Mouse (Mus musculus) lung, embryonic 16.5 days (tissue): ENCODE measurements around the gene 4930556J24Rik. TPM values are rescaled to one million over a fixed set of nuclear protein-coding genes. Genes with fewer than 3 reads are reported as not detected.
"Not testable (repeated sequence)": the region's sequence is repeated elsewhere in the genome, so short reads cannot be mapped to it uniquely, and the experiment has no call there.

ENCODE experiments used
- ATAC-seq: fragments of 200-750 bp; cut with Nextera tagmentation; 2 replicates; pipeline ENCODE4 v1.8.0; 2017; ENCODE audit warnings: low read depth, mild to moderate bottlenecking, moderate library complexity
- H3K27ac ChIP-seq: fragments of 300-500 bp; sonication (generic); 2 replicates; pipeline ENCODE4 v1.5.1; 2014; ENCODE audit warnings: mild to moderate bottlenecking, control low read depth, low read length
- H3K27me3 ChIP-seq: fragments of 300-500 bp; sonication (generic); 2 replicates; pipeline ENCODE4 v1.6.1; 2014; ENCODE audit warnings: low read depth, low read length, mixed read lengths; ENCODE audit not compliant: control insufficient read depth, insufficient read depth
- H3K36me3 ChIP-seq: fragments of 300-500 bp; sonication (generic); 2 replicates; pipeline ENCODE4 v1.6.1; 2014; ENCODE audit warnings: low read length; ENCODE audit not compliant: control insufficient read depth, insufficient read depth
- H3K4me1 ChIP-seq: fragments of 300-500 bp; sonication (generic); replicated peaks from 2 replicates; pipeline ENCODE4 v1.6.1; 2014; ENCODE audit warnings: low read length, mixed read lengths; ENCODE audit not compliant: control insufficient read depth, insufficient read depth
- H3K4me2 ChIP-seq: fragments of 300-500 bp; sonication (generic); 2 replicates; pipeline ENCODE4 v1.6.1; 2014; ENCODE audit warnings: low read depth, low read length, control low read depth
- H3K4me3 ChIP-seq: fragments of 300-500 bp; sonication (generic); 2 replicates; pipeline ENCODE4 v1.5.1; 2014; ENCODE audit warnings: mild to moderate bottlenecking, low read length, control low read depth
- H3K9ac ChIP-seq: fragments of 300-500 bp; sonication (generic); 2 replicates; pipeline ENCODE4 v1.6.1; 2014; ENCODE audit warnings: low read length, control low read depth
- H3K9me3 ChIP-seq: fragments of 300-500 bp; sonication (generic); 2 replicates; pipeline ENCODE4 v1.6.1; 2016; ENCODE audit warnings: low read length; ENCODE audit not compliant: control insufficient read depth
- WGBS: fragments of 180-500 bp; shearing (Covaris S2); extraction: QIAGEN DNeasy Blood & Tissue Kit; methylation state at CpG from one replicate; pipeline ENCODE4 v1.1.7; 2014; 5-methylcytosine and 5-hydroxymethylcytosine counted together
- polyA plus RNA-seq: library from polyadenylated mRNA; unstranded; fragments of >200 nt; fragmentation: Nextera tagmentation; extraction: Ambion mirVana; gene quantifications from 2 replicates; pipeline ENCODE4 v1.2.1, GENCODE M21; 2015

4930556J24Rik gene
- polyA plus RNA-seq, 1 experiment from 2014 or later, result 0.38 TPM

DNA sequence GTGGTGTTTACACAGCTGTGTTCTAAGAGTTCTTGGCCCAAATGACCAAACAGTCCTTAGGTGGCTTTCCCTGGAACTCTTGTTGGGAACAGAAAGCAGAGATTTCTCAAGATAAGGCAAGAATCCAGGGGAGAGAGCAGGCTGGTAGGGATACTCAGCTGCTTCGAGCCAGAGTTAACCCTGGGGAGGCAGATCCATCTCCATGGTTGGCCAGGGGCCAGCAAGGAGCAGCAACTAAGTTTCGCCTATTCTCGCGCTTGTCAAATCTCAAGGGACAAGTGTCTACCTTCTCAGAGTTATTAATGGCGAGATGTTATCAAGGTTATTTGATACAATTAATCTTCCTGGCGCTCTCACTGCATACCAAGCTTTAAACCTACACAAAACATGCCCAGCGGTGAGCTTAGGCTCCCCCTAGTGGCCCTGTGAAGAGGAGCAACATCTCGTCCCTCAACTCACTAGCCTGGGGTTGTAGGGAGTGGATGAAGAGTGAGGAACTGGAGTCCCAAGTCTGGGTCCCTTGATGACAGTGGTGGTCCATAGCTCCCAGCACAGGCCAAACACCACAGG lies 55.2 kb downstream of the 4930556J24Rik start:
- Histone ChIP-seq H3K9ac (no peak overlapping the region), H3K4me3 (no peak overlapping the region), H3K27ac (no peak overlapping the region), H3K9me3 (no peaks in the 10 kb centered on the region), H3K27me3 (no peaks in the 10 kb centered on the region), H3K4me2 (no peak overlapping the region), H3K4me1 (no peaks in the 10 kb centered on the region), H3K36me3 (peaks cover 7% of the 10 kb centered on the region; the same call in 1 of the 2 replicates)
- ATAC-seq, result 0 out of 2 replicates have a peak, but pooled peaks have one; percentile 23
- 30% methylated on average over 8 of the region's 8 CpGs for WGBS

DNA sequence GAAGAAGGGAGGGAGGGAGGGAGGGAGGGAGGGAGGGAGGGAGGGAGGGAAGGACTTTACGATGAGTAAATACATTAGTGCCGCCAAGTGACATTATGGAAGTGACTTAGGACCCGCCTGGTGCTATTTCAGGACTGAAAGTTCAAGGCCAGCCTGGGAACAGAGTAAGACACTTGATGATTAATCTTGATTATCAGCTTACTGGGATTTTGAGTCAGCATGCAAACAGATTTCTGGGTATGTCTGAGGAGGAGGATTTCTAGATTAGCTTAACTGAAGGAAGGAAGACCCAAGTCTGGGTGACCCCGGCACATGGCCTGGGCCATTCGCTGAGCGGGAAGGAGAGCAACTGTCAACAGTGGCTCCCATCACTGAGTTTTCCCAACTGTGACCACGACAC lies 56.1 kb downstream of the 4930556J24Rik start:
- no peak overlapping the region for H3K4me2 ChIP-seq
- no peaks in the 10 kb centered on the region for H3K4me1 ChIP-seq
- no peak overlapping the region for H3K27ac ChIP-seq
- no peaks in the 10 kb centered on the region for H3K9me3 ChIP-seq
- peaks cover 7% of the 10 kb centered on the region; the same call in 1 of the 2 replicates for H3K36me3 ChIP-seq
- 80% methylated on average over 7 of the region's 7 CpGs for WGBS
- no peak overlapping the region for H3K9ac ChIP-seq
- no peak for ATAC-seq
- no peaks in the 10 kb centered on the region for H3K27me3 ChIP-seq
- no peak overlapping the region for H3K4me3 ChIP-seq

DNA sequence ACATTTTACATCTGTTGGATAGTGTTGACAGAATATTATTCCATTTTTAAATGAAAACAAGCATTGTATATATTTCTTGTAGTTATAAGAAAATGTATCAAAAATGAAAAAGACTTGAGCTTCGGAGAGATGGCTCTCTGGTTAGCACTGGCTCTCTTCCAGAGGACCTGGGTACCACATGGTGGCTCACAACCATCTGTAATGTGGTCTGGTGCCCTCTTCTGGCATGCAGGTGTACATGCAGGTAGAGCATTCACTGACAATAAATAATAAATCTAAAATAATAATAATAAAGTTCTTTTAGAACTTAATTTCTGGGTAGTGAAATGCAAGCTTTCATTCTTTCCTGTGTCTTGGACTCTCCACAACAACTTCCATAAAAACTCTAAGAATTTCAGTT lies 57.8 kb downstream of the 4930556J24Rik start:
- no peaks in the 10 kb centered on the region for H3K9me3 ChIP-seq
- H3K36me3 ChIP-seq, result peaks cover 4% of the 10 kb centered on the region; the same call in 1 of the 2 replicates
- no peak overlapping the region for H3K4me3 ChIP-seq
- no peak overlapping the region for H3K4me2 ChIP-seq
- peaks cover 5% of the 10 kb centered on the region for H3K4me1 ChIP-seq
- WGBS, result 43% methylated on average over 1 of the region's 1 CpGs
- no peak overlapping the region for H3K27ac ChIP-seq
- H3K27me3 ChIP-seq, result no peaks in the 10 kb centered on the region
- no peak for ATAC-seq
- no peak overlapping the region for H3K9ac ChIP-seq

DNA sequence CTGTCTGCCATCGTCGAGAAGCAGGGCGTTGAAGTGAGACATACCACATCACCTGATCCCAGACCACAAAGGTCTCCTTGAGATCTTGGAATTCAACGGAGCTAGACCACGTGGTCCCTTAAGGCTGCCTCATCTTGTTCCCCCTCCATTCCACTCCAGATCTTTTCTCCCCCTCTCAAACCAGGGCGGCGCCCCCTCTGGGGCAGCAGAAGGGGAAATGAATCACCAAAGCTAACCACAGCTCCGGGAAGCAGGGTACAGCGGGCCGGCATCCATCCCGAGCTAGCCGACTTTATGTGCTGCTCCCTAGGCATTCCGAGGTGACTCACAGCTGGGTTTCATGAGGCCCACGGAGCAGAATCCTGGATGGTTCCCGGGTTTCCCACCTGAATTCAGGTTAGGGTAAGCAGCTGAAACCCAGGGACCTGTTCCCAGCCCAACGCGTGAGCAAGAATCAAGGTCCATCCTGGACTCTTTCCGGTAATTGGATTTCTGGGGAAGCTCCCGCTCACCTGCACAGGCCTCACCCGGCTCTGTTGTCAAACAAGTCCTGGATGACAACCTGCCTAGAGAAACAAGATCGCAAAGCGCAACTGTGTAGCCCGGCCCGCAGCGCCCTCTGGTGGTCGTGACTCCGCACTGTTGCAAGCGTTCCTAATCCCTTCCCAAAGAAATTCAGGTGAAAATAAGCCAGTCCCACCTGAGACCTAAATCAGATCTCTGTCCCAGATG lies 62.3 kb downstream of the 4930556J24Rik start, which contains the start of gene Slc35e4:
Gene Slc35e4 (minus strand): TSS at position 556 of the 732 bp plus-strand sequence.
- H3K9ac ChIP-seq, result peak within 1 kb of the TSS; percentile 67
- no peaks in the 10 kb centered on the region for H3K9me3 ChIP-seq
- no peaks in the 10 kb centered on the region for H3K36me3 ChIP-seq
- peak within 1 kb of the TSS; percentile 92 for H3K4me2 ChIP-seq
- H3K4me3 ChIP-seq, result peak within 1 kb of the TSS; percentile 66
- WGBS, result 0% methylated on average over 27 of the region's 28 CpGs
- no peaks in the 10 kb centered on the region for H3K27me3 ChIP-seq
- peak; percentile 80 for ATAC-seq
- H3K4me1 ChIP-seq, result peaks cover 26% of the 10 kb centered on the region
- peak within 1 kb of the TSS; percentile 67 for H3K27ac ChIP-seq

DNA sequence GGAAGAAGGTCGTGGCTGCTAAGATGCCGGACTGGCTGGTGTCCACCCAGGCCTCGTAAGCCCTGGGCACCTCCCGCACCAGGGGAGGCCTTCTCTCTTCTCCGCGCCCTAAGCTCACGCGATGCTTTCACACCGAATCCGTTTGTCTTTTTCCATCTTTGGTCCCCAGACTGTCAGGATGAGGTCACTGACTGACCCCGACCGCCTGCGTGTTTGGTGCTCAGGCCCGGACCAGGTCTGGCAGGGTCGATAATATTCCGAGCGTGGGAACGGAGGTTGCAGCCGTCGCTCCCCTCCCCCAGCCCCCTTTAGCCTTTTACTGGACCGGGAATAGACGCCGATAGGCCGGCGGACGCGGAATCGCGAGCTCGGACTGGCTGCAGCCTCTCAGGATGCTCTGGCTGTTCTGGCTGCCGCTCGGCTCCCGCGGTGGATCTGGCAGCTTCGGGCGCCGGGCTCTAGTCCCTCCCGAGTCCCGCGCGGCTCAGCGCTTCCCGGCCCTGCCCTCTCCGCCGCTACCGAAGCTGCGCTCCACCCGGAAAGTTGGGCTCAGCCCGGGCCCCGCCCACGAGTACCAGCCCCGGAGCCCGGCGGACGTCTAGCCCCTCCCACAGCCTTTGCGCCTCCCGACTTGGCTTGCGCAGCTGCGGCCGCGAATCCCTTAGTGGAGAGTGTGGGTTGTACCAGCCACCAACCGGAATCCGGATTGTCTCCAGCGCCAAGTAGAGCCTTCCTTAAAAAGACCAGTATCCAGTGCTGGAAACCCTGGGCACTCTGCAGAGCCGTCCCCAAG lies 63.1 kb downstream of the 4930556J24Rik start:
- H3K27ac ChIP-seq, result peak overlapping the region; percentile 67
- H3K4me1 ChIP-seq, result peaks cover 26% of the 10 kb centered on the region
- ATAC-seq, result peak; percentile 91
- no peaks in the 10 kb centered on the region for H3K9me3 ChIP-seq
- peak overlapping the region; percentile 92 for H3K4me2 ChIP-seq
- no peaks in the 10 kb centered on the region for H3K36me3 ChIP-seq
- peak overlapping the region; percentile 66 for H3K4me3 ChIP-seq
- peak overlapping the region; percentile 67 for H3K9ac ChIP-seq
- 0% methylated on average over 61 of the region's 65 CpGs for WGBS
- no peaks in the 10 kb centered on the region for H3K27me3 ChIP-seq

DNA sequence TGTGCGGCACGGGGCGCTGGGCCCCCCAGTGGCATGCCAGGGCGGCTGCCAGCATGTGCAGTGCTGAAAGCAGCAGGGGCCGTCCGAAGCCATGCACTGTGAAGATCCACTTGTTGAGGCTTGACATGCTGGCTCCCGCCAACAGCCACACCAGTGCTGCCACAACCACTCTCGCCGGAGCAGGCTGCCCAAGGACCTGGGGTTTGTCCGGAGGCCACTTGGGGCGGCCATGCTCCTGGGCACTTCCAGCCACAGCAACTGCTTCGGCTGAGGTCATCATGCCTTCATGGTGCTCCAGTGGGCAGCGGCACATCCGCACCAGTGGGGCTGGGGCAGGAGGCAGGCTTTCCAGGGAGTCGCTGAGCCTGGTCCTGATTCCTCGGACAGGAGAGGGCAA lies 63.7 kb downstream of the 4930556J24Rik start:
- Histone ChIP-seq H3K4me3 (peak overlapping the region; percentile 66), H3K9ac (peak overlapping the region; percentile 67)
- peak; percentile 7; the same call in 1 of the 2 replicates for ATAC-seq

DNA sequence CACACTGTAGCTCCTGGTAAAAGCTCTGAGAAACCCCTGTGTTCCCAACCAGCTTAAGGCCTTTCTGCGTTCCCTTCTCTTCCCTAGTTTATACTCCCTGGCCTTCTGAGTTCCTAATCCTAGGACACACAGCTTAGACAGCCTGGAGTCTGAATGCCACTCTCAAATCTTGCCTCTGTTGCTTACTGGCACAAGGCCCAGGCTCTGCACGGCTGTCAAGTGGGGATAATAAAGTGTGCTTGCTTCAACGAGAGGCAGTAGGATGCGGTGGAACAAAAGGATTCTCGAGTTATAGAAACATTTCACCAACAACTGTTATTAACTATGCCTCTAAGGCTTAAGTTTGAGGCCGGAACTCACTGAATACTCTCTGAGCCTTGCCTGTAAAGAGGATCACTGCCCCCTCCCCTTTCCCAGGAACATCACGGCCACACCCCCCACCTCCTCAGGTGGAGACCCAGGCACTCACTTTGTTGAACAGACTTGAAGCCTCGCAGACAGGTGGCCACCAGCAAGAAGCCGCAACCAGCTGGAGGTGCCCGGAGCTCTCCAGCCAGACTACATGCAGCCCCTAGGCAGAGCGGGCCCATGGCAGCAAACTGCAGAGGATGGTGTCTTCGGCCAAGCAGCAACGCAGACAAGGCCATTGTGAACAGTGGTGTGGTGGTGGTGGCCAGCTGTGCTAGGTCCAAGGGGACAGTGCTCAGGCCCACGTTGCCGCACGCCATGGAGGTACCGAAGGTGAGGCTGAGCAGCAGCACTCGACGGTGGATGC lies 64.3 kb downstream of the 4930556J24Rik start:
- 15% methylated on average over 19 of the region's 19 CpGs for WGBS
- Histone ChIP-seq H3K36me3 (no peaks in the 10 kb centered on the region), H3K27me3 (no peaks in the 10 kb centered on the region), H3K9ac (peak overlapping the region; percentile 67), H3K4me2 (peak overlapping the region; percentile 92), H3K27ac (no peak overlapping the region), H3K4me1 (peaks cover 26% of the 10 kb centered on the region), H3K4me3 (peak overlapping the region; percentile 66), H3K9me3 (no peaks in the 10 kb centered on the region)
- ATAC-seq, result no peak; the same call in 1 of the 2 replicates

More for the DNA sequence above, 63.7 kb downstream of the 4930556J24Rik start:
- Histone ChIP-seq H3K27me3 (no peaks in the 10 kb centered on the region), H3K4me2 (peak overlapping the region; percentile 92), H3K4me1 (peaks cover 26% of the 10 kb centered on the region), H3K36me3 (no peaks in the 10 kb centered on the region), H3K27ac (no peak overlapping the region), H3K9me3 (no peaks in the 10 kb centered on the region)
- 2% methylated on average over 16 of the region's 16 CpGs for whole genome bisulfite sequencing

DNA sequence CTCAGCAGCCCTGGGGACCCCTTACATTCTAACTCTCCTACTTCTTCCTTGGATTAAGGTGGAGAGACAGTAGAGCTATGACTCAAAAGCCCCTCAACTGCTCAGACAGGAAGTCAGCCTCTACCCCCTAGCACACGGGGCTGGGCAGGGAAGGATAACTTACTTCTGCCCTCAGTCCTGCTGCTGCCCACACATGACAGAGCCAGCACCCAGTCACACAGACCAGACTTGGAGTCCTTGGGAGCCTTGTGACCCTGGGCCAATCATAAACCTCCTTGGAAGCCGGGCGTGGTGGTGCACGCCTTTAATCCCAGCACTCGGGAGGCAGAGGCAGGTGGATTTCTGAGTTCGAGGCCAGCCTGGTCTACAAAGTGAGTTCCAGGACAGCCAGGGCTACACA lies 65.1 kb downstream of the 4930556J24Rik start:
- H3K9me3 ChIP-seq, H3K9ac ChIP-seq, ATAC-seq, H3K27ac ChIP-seq, H3K4me2 ChIP-seq, H3K4me3 ChIP-seq, H3K36me3 ChIP-seq, H3K27me3 ChIP-seq: not testable (repeated sequence)
- WGBS, result 81% methylated on average over 5 of the region's 6 CpGs
- H3K4me1 ChIP-seq, result peaks cover 26% of the 10 kb centered on the region
